Mouse (Mus musculus): ENCODE measurements around the gene Usp53.

The Usp53 gene

GRCm38 (mm10) chr3:122984249-122985182 lies at the start of gene Usp53:
Usp53 (minus strand) TSS chr3:122984510.
- DNase-seq = peak; percentile 96

DNA sequence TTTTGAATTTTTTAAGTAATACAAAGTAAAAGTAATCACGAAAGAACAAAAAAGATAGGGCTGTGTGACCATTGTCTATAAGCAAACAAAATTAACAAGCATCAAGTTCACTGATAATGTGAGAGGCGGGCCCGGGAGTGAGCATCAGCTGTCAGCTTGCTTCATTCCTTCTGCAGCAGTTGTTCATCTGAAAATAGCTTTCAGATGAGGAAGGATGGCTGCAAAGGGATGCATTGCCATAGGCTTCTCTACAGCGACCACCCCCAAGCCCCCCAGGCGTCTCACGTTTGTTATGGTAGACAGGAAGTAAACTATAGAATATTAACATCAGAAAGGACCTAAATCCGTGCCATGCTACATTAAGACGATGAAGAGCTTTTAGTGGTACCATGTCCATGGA lies 49.5 kb upstream of the Usp53 start:
- DNase-seq = no peak

DNA sequence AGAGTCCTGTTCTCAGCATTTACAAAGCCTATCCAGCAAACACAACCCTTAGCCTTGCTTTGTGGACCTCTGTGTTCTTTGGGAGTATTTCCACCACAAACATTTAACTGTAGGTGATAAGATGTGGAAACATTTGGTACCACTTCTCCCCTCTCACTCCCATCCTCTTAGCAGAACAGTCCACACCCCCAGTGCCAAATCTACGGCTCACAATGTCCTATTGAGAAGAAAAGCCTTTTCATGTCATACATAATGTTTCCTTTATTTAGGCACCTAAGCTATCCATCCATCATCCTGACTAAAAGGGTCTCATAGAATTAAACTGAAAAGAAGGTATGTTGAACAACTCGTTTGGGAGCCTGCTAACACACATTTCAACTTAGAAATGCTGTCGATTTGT lies 41.3 kb upstream of the Usp53 start:
- no peak for DNase-seq

- no peak for DNase-seq
Observed at GRCm38 (mm10) chr3:123024496-123025234, 40.4 kb upstream of the Usp53 start.

GRCm38 (mm10) chr3:123018792-123019191 lies 34.5 kb upstream of the Usp53 start:
- DNase-seq = no peak

- DNase-seq = no peak
Observed at GRCm38 (mm10) chr3:123013476-123013875, 29.2 kb upstream of the Usp53 start.

DNA sequence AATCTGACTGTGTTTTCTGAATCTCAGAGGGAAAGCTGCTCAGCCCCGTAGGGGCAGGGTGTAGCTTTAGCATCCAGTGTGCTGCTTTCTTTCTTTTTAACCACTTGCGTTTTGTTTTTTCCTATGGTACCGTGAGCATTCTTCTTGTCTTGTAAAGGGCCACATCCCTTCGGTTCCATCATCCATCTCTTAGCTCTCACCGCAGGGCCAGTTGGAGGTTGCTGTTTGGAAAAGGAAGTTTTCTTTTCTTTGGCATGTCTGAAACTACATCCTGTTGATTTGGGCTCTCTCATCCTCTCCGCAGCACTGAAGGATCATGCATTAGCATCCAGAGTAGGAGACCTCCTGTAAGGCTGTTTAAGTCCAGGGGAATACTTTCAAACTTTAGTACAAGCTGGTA lies 25.1 kb upstream of the Usp53 start:
- DNase-seq = no peak

DNA sequence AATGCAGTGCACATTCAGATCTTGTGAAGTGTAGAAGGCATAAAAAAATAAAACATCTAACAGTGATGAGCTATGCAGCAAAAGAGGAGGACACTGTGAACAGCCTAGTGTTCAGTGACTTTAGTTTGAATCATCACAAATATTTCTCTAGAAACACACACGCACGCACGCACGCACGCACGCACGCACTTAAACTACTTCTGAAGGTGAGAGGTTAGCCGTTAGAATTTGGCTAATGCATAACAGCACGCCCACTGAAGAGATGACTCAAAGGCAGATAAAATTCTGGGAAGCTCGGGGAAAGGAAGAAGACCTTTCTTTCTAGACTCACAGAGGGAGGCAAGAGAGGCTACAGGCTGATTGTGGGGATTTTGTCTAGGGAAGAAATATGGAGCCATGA lies 23.1 kb upstream of the Usp53 start:
- DNase-seq = no peak

DNA sequence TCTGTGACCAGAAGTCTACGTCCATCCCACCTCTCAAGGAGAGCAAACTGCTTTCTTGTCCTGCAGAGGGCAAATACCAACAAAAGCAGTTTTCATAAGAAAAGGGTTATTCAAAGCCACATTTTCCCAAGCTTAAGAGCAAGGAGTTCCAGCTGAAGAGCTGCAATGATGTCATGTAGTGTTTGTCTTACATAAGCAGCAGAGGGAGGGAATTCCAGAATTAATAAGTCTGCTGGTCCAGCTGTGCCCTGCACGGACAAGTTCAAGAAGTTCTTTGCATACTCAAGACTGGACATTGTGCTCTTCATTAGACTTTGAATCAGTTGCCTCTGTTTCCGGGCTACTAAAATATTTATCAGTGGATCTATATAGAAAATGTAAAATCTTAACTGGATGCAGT lies 16.7 kb upstream of the Usp53 start:
- no peak for DNase-seq

- DNase-seq = no peak
Observed at GRCm38 (mm10) chr3:122998511-122998910, 14.2 kb upstream of the Usp53 start.

GRCm38 (mm10) chr3:122996968-122997367 lies 12.7 kb upstream of the Usp53 start:
- no peak for DNase-seq

DNA sequence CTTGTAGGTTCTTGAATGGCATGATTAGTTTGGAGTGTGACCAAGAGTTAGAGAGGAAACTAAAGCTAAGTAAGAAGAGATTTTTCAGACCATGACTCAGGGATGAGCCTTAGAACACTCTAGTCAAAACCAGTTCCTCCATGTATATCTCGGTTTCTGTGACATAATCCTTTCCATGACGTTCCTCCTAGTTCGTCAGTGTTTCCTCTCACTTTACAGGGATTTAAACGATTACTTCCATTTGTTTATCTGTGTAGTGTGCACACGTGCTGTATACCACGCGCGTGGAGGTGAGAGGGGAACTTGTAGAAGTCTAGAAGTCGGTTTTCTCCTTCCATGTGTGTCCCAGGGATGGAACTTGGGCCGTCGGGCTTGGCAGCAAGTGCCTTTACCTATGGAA lies 2.6 kb upstream of the Usp53 start:
- DNase-seq = no peak

DNA sequence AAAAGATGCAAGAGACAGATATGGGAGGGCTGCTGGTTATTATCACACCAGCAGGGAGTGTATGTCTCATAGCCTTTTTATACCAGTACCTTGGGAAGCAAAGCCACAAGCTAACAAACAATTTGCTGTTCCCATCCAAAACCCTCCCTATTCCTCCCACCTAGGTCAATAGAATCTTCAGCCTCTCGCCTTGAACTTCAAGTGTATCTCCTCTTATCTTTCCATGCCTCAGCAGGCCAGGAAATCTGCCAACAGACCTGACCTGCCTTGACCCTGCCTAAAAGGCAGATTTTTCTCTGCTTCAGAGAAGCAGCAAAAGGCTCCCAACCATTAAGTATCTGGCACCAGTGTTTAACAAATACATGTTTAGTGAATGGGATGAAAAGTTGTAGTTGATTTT lies 2.1 kb upstream of the Usp53 start:
- DNase-seq = no peak

- DNase-seq = peak; percentile 27
Observed at GRCm38 (mm10) chr3:122985183-122985944, 1.1 kb upstream of the Usp53 start.

DNA sequence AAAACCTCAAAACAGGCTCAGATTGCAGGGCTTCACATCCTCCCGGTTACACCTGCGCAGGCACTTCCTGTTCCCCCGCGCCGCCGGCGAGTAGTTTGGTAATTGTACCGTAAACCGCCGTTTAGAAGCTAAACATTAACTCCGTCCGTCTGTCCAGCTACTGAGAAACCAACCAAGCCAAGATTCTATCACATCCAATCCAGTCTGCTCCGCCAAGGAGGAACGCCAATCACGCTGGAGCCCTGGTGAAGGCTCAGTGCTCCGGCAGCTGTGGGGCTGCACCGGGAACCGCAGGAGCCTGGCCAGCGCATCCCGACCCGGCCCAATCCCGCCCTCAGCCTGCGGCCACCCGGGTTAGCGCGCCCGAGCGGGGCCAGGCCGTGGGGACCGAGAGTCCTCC lies 461 bp downstream of the Usp53 start:
- no peak for DNase-seq

- DNase-seq = no peak
Observed at GRCm38 (mm10) chr3:122975964-122976363, 8.3 kb downstream of the Usp53 start.

GRCm38 (mm10) chr3:122975363-122975762 lies 8.9 kb downstream of the Usp53 start:
- DNase-seq = no peak

DNA sequence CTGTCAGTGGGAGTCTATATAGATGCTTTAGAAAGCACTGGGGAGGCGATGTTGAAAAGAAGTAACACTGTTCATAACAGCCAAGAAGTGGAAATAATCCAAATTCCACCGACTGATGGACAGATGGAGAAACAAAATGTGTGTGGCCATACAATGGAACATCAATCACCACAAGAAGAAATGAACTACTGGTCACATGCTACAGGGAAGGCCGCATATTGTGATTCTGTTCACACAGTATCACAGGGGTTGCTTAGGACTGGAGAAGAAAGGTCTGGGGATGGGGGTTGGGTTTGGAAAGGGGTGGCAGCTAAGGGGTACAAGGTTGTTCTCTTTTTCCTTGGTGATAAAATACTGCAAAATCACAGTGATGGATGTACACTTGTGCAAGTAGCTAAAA lies 9.5 kb downstream of the Usp53 start:
- no peak for DNase-seq

- no peak for DNase-seq
Observed at GRCm38 (mm10) chr3:122972126-122972822, 12.0 kb downstream of the Usp53 start.

- no peak for DNase-seq
Observed at GRCm38 (mm10) chr3:122968391-122968790, 15.9 kb downstream of the Usp53 start.

DNA sequence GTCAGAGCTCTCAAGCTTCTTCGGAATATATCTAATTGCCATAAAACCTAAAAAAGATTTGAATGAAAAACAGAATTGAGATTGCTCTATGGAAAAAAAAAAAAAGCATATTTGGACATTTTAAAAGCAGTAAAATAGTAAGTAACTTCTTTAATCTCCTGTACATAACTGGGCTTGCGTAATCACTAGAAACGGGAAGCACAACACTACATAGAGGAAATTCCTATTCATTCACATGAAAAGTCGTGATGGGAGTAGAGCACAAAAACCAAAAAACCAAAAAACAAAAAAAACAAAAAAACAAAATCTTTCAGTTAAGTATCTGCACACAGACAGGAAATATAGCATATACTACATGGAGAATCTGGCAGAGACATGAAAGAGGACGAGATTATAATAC lies 20.0 kb downstream of the Usp53 start:
- DNase-seq = no peak

DNA sequence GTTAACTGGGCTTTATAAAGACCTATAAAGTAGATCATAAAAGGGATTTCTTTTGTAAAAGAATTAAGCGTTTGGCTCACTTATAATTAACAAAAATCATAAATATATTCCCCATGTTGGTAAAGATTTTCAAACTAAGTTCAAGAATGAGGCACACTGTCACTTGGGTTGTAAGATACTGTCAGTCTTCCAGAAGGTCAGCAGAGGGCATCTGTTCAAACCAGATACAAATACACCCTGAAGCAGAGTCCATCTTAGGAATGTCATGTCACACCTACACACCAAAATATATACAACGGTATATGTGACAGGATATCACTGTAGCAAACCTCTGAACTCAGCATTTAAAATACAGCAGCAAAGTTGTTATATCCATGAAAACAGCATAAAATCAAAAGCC lies 34.2 kb downstream of the Usp53 start:
- no peak for DNase-seq

- DNase-seq = no peak
Observed at GRCm38 (mm10) chr3:122943387-122943890, 40.9 kb downstream of the Usp53 start.
